Mouse (Mus musculus) heart, postnatal 14 days (tissue): ENCODE measurements around the gene Rbpj. TPM values are rescaled to one million over a fixed set of nuclear protein-coding genes. Genes with fewer than 3 reads are reported as not detected.

Source experiments
- DNase-seq, 2 experiments: peaks; one replicate each; pipeline ENCODE4 v3.0.0; 2021 to 2022
- intact Hi-C: fragments of 180-260 bp; cut with DNase I; formaldehyde crosslinking; loops from one replicate; pipeline ENCODE4 v1.15.1; 2025
- total RNA-seq, 2 experiments: library from RNA; stranded (reverse); gene quantifications; 2 replicates each; pipeline ENCODE4 v1.2.3; 2021

Gene Rbpj
- total RNA-seq, 2 experiments from 2014 or later: 28.6 to 33.9 TPM

- intact Hi-C loops: no loop called here
These were observed 230.7 kb downstream of the Rbpj start for GRCm38 (mm10) chr5:53696701-53697100.

GRCm38 (mm10) chr5:53697794-53698193 lies 231.8 kb downstream of the Rbpj start:
- intact Hi-C loops: no loop called here
- no peak for DNase-seq

More at GRCm38 (mm10) chr5:53696701-53697100, 230.7 kb downstream of the Rbpj start:
- no peak for DNase-seq

GRCm38 (mm10) chr5:53702686-53703085 lies 236.7 kb downstream of the Rbpj start:
- DNase-seq: no peak
- intact Hi-C loops: no loop called here

Other genes starting within 250 kb of the Rbpj start
- 10 to 100 TPM; 80.5 to 80.8 TPM for gene Smim20, start 199.1 kb upstream of the Rbpj start, total RNA-seq
- gene Cckar, start 241.6 kb downstream of the Rbpj start, total RNA-seq: under 1 TPM in 1 of 2 experiments, not detected in 1; 0.22 TPM